Mouse (Mus musculus): ENCODE measurements at regions not wholly inside any gene's neighbourhood (a gene's known extent, or its start where the extent isn't known, plus 50 kb on each side); places are given as distances from the start of the nearest gene placed in this dataset.

DNA sequence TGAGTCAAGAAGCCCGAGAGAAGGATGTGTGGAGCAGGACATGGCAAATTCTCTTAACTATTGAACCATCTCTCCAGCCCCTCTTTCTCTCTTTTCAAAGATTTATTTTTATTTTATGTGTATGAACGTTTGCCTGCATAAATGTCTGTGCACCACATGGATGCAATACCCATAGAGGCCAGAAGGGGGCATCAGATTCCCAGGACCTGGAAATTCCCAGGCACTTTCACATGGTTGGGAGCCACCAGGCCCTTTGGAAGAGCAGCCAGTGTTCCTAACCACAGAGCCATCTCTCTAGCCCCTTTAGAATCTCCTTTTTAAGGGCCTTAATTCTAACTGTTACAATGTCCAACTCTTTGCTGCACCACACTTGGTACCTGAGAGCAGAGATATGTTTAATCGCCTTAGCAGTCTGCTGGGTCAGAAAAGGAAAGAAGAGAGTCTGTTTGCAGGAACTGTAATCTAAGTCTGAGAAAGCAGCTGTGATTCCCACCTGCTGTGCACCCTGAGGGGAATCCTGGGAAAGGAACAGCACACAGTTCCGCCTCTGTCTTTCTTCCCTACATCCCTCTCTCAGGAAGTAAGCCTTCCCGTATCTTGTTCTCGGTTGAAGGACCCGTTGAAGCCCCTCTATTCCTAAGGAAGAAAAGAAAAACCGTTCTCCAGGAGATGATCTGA, 186.8 kb downstream of the Katnal1 start:
- no peak for DNase-seq (ENCODE audit: low read depth, low spot score)

DNA sequence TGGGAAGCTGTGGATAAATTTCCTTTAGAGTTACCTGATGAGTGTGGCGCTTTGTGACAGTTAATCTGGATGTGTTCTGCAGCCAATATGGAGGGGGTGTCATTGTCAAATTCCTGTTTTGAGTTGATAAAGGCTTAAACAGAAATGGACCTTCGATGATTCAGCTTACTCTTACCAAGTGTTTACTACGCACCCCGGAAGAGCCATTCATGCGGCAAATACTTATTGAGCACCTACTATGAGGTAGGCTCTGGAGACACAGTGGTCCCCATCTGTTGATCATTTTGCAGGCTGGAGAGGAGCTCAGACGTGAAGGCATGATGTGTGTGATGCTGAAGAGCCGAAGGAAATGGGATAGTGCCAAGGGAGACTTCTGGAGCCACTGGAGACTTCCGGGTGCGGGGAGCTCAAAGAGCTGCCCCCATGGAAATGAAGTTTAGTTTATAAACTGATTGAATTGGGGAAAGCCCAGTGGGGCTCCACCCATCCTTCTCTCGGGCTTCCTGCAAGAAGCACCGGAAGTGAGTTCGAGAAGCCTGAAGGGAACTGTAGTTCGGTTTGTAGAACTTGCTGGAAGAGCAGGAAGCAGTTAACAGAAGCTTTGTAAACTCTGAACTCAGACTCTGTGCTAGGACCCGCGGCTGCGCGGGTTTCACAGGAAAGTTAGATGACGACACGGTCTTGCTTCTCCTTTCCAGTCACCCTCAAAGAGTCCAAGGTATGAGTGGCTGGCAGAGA, 187.7 kb downstream of the Katnal1 start:
- DNase-seq (ENCODE audit: low read depth, low spot score) = no peak

DNA sequence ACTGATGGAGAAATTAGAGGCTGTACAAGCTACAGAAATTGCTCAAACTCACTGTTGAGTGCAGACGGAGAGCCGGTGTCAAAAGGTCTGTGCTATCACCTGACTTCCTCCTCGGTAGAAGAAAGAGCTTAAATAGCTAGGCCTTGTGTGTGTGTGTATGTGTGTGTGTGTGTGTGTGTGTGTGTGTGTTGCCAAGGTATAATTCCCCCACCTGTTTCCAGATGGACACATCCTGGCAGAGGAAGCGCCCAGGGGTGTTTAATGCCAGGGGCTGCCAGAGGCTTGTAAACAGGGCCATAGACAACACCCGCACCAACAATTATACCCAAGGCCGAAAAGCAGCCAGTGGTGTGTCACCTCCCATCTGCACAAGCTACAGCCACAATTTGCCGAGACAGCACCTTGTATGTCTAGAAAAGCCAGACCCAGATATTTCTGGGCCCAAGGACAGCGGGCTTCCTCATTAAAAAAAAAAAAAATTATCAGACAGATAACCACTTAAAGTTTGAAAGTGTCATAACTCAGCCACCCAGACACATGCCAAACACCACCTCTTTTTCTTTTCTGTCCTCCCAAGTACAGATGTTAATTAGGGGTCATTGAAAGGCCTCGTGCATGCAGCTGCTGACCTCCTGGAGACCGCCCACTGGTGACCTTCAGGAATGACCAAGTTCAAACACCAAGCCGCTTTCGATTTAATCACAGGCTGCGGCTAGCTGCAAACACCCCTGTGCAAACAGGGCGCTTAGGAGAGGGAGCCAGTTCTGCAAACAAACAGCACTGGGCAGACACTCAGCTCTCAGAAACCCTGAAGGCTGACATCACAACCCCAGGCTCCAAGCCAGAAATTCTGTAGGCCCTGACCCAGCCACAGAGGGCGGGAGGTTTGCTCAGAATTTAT, 188.0 kb upstream of the Ubl3 start:
- DNase-seq (ENCODE audit: low read depth, low spot score) = peak; percentile 40

DNA sequence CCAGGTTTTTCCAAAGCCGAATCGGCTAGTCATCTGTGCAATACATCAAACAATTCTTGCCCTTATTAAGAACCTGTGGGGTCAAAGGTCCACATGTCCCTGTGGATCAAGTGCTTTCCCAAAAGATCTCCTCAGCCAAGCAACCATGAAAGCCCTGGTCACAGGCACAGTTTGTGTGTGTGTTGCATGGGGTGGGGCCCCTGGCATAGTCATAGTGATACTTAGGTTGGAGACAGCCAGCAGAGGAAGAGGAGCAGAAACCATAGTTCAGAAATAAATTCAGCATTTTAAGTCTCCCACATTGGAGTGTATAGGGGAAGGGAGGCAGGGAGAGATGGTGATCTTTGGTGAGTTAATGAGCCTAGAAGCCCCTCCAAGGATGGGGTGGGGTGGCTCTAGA, 187.1 kb upstream of the Ubl3 start:
- DNase-seq (ENCODE audit: low read depth, low spot score) = no peak

DNA sequence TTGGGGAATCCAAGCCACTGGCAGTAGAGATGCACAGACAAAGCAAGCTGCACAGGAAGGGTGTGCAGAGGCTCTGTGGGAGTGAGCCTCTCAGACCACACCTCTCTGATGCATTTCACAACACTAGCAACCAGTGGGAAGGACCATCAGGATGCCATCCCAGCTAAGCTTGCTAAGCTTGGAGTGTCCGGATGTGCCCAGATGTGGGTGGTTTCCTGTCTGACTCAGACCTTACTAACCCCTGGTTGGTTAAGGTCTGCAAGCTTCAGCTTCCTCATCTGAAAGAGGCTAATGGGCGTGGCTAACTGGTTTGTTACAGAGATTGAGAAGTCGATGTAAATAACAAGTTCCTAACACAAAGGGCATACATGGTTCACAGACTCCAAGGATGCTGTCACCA, 186.6 kb upstream of the Ubl3 start:
- DNase-seq (ENCODE audit: low read depth, low spot score) = peak; percentile 16

DNA sequence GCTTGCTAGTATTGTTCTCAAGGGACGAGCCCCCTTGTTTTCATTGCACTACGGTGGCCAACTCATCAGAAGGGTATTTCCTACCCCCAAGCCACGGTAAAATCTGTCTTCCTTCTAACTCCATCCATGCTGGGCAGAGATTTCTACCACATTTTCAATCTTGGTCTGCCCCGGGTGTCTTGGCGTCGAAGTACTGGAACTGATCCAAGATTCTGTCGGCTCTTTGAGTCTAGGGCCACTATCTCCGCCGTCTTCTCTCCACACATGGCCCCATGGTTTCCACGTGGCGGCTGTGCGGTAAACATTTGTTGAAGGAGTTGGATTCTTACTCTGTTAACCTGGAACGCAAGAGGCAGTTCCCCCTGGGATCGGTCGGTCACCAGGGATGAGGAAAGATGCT, 177.0 kb upstream of the Ubl3 start:
- no peak for DNase-seq (ENCODE audit: low read depth, low spot score)

DNA sequence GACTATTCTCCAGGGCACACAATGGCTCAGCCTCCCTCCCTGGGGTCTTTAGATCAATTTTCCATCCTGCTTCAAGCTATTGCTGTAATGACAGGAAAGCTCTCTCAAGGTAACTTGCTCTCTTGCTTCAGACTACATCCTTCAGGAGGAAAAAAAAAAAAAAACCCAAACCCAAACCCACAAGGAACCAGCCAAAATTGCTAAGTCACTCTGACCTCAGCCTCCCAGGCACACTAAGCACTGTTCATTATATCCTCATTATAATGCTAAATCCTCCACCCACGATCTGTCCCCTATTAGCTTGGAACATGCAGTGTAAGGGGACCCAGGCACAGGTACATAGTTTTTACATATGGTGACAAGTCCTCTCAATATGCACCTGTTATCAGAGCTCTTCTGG, 175.9 kb upstream of the Ubl3 start:
- no peak for DNase-seq (ENCODE audit: low read depth, low spot score)

DNA sequence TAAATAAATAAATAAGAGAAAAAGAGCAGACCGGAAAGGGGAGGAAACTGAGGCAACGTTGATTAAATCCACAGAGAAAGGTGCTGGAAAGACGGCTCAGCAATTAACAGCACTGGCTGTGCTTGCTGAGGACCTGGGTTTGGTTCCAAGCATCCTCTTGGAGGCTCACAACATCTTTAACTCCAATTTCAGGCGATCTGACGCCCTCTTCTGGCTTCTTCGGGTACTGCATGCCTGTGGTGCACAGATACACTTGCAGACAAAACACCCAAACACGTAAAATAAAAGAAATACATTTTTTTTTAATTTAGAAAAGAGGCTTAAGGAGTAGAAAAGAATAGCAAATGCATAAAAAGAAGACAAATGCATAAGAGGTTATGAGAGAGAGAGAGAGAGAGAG, 173.9 kb upstream of the Ubl3 start:
- DNase-seq (ENCODE audit: low read depth, low spot score) = no peak

DNA sequence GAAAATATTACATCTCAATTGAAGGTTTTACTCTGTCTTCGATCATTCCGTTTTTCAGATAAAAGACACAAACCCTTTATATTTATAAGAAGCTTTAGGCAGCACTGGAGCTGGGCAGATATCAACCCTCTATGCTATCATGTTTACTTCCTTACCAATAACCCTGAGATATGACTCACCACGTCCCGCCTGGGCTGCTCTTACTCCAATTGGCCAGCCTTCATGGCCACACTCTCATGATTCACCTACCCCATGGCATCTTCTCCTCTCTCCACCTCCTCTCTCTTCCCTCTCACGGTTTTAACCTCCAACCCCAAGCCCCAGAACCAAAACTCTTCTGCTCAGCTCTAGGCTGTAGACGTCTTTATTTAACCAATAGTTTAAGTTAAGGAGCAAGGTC, 171.9 kb upstream of the Ubl3 start:
- DNase-seq (ENCODE audit: low read depth, low spot score) = no peak

DNA sequence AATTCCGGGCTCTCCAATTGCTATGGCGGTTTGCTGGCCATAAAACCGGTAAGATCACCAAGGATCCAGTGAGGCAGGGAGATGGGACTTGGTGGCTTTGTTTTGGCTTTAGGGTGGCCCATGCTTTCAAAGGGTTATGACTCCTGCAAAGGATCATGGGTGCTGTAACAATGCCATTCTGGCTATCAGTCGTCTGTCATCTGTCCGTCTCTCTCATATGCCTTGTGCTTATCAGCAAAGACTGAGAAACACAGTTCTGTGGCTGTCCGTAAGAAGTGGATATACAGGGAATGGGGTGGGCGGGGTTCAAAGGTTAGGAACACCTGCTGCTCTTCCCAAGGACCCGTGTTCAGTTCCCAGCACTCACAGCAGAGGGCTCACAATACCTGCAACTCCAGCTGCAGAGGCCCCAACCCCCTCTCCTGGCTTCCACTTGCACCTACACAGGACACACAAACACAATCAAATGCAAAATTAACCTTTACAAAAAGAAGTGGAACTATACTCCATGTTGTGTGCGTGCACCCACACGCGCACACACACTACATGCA, 171.2 kb upstream of the Ubl3 start:
- DNase-seq (ENCODE audit: low read depth, low spot score) = no peak

DNA sequence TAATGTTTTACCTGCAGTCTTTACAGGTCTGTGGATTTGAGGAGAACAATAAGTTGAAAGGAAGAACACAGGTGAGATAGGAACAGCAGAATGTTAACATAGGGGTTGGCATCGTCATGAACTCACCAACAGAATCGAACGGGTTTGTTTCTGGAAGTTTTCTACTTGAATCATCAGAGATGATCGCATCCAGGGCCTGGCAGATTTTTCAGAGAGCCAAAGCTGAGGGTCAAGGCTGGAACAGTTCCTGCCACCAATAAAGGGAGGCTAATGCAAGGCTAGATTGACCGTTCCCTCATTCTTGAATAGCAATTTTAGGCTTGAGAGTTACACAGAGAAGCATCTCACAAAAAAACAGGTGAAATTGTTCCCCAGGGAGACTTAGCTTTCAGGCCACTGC, 168.0 kb upstream of the Ubl3 start:
- no peak for DNase-seq (ENCODE audit: low read depth, low spot score)

DNA sequence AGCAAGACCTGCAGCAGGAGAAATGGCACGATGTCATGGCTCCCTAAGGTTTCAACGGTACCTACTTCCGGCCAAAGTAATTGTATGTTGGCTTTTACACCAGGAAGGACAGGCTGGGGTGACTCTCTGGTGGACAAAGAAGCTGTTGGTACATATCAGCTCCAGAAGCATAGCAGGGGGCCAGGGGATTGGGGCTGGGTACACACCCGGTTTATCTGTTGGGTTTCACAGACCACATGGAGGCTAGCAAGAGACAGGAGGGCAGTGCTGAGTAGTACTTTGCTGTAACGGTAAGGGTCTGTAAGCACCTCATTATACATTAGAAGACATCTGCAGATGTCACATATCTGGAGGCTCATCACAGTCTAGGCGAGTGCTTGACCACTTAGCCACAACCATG, 164.0 kb upstream of the Ubl3 start:
- no peak for DNase-seq (ENCODE audit: low read depth, low spot score)

DNA sequence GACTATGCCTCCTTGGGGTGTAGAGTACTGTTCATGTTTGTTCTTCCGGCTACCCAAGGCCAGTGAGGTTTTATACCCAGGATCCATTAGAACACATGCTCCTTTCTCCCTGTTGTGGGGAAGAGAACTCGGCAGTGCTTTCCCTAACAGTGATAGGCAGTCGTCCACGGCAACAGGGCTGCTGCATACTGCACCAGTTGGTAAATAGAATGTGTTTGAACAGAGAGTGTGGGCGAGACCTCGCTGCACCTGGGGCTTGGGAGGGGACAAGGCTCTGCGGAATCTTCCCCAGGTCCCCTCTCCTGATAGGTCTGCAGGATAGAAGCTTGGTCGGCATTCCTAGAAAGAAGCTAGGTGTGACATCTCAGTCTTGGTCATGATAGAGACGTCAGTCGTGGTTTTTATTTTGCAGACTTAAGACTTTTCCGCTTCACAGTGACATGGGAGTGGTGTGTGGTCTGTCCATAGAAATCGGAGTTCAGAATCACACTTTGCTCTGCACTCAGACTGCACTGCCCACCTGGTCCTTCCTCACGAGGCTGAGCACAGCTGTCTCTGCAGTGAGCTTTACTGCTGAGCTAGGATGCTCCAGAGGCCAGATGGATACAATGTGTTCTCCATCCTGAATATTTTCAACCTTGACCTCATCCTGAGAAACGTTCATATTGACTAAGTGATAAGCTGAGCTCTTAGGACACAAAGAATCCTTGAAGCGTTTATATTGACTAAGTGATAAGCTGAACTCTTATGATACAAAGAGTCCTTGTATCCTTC, 162.8 kb upstream of the Ubl3 start:
- no peak for DNase-seq (ENCODE audit: low read depth, low spot score)

DNA sequence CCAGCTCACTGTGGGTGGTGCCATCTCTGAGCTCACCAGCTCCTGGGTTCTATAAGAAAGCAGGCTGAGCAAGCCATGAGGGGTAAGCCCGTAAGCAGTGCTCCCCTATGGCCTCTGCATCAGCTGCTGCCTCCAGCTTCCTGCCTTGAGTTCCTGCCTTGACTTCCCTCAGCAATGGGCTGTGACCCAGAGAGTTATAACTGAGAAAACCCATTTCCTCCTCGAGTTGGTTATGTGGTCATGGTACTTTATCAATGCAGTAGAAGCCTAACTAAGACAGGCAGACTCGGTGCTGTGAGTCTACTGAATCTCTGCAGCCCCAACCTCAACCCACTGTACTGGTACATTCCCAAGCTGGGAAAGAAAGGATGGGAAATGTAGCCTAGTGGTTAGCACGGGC, 162.2 kb upstream of the Ubl3 start:
- DNase-seq (ENCODE audit: low read depth, low spot score) = no peak

DNA sequence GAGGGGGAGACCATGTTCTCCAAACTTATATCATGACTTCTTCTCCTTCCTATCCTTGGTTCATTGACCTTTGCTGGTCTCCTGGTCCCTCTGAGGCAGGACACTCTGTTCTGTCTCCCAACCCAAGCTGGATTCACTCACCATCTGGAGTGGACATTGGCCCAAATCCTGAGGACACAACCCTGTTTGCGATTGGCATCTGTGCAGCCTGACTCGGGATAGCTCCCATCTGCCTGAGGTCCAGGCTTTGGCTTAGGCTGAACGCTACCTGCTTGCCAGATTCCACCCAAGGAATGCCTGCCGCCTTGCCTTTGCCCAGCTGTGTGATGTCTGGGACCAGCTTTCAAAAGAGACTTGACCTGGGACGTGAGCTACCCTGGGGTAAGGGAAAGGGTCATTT, 161.2 kb upstream of the Ubl3 start:
- DNase-seq (ENCODE audit: low read depth, low spot score) = no peak

DNA sequence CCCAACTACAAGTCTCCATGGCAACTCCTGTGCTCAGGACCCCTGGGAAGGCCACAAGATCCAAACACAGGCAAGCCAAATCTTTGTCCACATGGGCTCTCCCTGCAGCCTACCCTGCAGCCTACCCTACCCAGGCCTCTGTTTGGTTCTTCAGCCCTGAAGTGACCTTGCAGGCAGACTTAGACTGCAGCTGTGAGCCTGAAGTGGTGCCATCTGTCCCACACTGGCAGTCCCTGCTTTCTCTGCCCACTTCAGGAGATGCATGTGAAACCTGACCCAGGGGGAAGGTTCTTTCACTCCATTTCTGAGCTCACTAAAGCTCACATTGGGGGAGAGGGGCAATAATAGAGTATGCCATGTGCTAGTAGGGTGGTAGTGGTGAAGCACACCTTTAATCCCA, 160.4 kb upstream of the Ubl3 start:
- no peak for DNase-seq (ENCODE audit: low read depth, low spot score)

DNA sequence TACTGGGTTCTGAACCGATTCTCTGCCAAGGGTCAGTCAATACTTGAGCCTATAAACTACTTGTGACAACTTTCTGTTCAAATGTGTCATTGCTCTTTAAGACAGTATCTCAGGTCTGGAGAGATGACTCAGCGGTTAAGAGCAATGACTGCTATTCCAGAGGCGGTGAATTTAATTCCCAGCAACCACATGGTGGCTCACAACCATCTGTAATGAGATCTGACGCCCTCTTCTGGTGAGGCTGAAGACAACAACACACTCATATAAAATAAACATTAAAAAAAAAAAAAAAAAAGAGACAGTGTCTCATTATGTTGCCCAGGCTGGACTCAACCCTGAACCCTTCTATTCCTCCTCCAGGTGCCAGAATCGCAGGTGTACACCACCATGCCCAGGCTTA, 159.0 kb upstream of the Ubl3 start:
- DNase-seq (ENCODE audit: low read depth, low spot score) = no peak

DNA sequence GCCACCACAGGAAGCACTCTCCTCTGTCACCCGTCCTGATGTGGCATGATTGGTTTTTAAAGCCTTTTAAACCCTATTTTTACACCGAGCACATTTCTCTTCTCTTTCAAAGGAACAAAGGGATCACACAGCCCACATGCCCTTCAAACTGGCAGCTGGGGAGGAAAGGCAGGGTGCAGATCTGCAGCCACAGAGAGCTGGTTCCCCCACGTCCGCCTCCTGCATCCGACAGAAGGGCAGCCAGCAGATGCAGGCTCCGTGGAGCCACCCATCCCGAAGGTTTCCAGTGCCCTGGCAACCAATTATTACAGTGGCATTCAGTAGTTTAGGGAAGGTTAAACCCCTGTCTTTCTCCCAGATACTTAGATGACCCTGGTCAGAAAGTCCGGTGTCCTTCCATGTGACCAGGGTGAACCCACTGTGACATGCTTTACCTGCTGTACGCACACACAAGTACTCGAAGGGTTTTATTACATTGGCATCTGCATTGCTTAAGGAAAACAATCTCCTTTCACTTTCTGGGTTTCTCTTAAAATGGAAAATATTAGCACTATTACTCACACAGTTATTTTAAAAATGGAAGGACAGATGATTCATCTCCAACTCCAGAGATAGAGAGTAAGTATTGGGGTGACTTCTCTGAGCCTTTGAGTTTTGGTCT, 156.7 kb upstream of the Ubl3 start:
- peak; percentile 87 for DNase-seq (ENCODE audit: low read depth, low spot score)

DNA sequence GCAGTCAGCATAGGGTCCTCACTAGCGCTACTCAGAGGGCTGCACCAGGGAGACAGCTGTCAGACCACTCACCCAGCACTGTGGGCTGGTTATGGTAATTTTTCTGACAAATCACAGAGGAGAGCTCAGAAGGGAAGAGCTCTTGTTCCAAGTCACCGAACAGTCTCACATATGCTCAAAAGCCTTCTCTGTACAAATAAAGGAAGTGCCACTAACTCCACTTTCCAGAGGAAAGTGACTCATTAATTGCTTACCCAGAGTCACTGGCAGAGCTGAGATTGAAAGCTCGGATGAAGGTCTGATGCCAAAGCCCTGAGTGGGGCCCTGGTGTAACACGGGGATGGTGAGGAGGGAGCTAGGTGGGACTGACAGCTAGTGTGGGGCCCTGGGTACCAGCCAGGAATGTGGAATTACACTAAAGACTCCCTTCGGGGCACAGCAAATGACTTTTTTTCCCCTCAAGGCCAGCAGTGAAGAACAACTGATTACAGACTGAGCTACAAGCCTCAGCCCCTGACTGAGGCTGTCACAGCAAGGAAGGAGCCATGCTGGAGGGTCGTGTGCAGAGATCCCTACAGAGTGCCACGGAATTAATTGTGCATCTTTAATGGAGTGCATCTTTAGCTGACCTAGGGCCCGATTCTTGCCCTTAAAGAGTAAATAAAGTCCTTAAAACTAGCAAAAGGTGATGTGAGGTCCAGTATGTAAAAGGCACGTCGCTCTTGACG, 155.6 kb upstream of the Ubl3 start:
- DNase-seq (ENCODE audit: low read depth, low spot score) = peak; percentile 77

DNA sequence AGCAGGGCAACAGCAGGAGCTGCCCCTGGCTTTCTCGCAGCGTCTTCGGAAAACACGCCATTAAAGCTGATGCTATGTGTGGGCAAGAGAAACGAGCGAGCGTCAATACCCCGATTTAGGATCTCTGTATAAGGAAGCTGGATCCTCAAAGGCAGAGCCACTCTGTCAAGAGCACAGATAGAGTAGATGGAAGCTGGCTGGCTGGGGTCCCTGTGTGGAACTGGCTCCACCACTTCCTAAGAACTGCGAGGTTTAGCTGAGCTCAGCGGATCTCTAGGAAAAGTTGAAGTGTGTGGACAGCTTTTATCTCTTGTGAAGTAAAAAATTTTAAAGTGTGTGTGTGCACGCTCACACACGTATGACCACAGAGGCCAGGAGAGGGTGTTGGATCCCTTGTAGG, 154.7 kb upstream of the Ubl3 start:
- DNase-seq (ENCODE audit: low read depth, low spot score) = peak; percentile 30

Measured in brain, adult 2 months (tissue).